Mouse (Mus musculus) thymus, postnatal 14 days (tissue): ENCODE data around the gene Olfr1417.

Source experiments
- DNase-seq: peaks from one replicate; pipeline ENCODE4 v3.0.0; 2021

The Olfr1417 gene

GRCm38 (mm10) chr19:11810003-11810758 lies 28.8 kb downstream of the Olfr1417 start:
- DNase-seq = no peak

- no peak for DNase-seq
These were observed 30.6 kb downstream of the Olfr1417 start for GRCm38 (mm10) chr19:11808452-11808851.

GRCm38 (mm10) chr19:11807822-11808221 lies 31.2 kb downstream of the Olfr1417 start:
- DNase-seq = no peak

- peak; percentile 14 for DNase-seq
These were observed 31.8 kb downstream of the Olfr1417 start for GRCm38 (mm10) chr19:11807251-11807650.

- no peak for DNase-seq
These were observed 34.6 kb downstream of the Olfr1417 start for GRCm38 (mm10) chr19:11804423-11804822.

GRCm38 (mm10) chr19:11800531-11801315 lies 38.3 kb downstream of the Olfr1417 start:
- no peak for DNase-seq

GRCm38 (mm10) chr19:11794447-11794846 lies 44.6 kb downstream of the Olfr1417 start:
- DNase-seq = no peak

GRCm38 (mm10) chr19:11793741-11794359 lies 45.2 kb downstream of the Olfr1417 start:
- no peak for DNase-seq

- no peak for DNase-seq
These were observed 47.2 kb downstream of the Olfr1417 start for GRCm38 (mm10) chr19:11791825-11792224.

- DNase-seq = no peak
These were observed 50.1 kb downstream of the Olfr1417 start for GRCm38 (mm10) chr19:11788876-11789275.

- DNase-seq = no peak
These were observed 51.2 kb downstream of the Olfr1417 start for GRCm38 (mm10) chr19:11787826-11788225.

GRCm38 (mm10) chr19:11785409-11786154 lies 53.4 kb downstream of the Olfr1417 start:
- DNase-seq = no peak

GRCm38 (mm10) chr19:11777191-11777865 lies 61.7 kb downstream of the Olfr1417 start:
- DNase-seq = peak; percentile 60
